Mouse (Mus musculus) neural tube, embryonic 10.5 days (tissue): Measurements from ENCODE around the gene Ndufa6.

Source experiments
- DNase-seq: peaks from one replicate; pipeline ENCODE4 v3.0.0-alpha.2; 2017; ENCODE audit warnings: low spot score; ENCODE audit errors: extremely low spot score

The Ndufa6 gene

GRCm38 (mm10) chr15:82341675-82342542, 12.2 kb downstream of the Ndufa6 start:
- no peak for DNase-seq

GRCm38 (mm10) chr15:82341036-82341501, 13.1 kb downstream of the Ndufa6 start:
- peak; percentile 61 for DNase-seq

GRCm38 (mm10) chr15:82340414-82341035, 13.6 kb downstream of the Ndufa6 start:
- DNase-seq = peak; percentile 34

DNA sequence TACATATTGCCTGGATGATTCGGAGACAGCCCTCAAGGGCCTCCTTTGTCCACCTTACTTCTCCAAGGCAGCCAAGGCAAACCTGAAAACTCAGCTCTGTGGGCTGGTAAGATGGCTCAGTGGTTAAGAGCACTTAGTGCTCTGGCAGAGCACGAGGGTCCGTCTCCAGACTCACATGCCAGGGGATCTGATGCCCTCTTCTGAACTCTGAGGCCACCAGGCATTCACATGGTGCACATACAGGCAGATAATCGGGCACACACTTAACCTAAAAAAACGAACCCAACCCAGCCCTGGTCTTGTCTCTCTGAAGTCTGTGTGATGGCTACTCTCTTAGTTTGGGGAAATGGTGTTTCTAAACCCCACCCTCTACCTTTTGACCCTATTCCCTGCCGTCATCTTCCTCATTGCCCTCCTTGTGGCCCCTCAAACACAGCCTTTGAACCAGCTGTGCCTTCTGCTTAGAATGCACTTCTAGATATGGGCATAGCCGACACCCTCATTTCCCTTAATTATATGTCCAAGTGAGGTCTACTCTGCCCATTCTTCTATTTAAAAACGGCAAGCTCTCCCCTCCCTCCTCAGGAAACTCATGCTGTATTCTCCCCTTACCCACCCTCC, 14.4 kb downstream of the Ndufa6 start:
- DNase-seq = no peak

DNA sequence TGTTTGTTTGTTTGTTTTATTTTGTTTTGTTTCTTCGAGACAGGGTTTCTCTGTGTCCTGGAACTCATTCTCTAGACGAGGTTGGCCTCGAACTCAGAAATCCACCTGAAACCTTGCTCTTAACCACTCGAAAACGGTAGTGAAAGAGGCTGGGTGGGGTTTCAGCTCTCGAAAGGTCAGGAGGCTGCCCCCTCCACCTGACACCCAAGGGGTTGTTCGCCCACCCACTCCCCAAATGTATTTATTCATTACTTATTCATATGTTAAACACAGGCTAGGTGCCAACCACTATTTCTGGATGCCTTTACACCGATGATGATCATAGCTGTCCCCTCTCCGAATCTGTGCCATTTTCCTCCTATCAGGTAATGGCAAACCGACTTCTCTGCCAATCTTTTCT, 15.0 kb downstream of the Ndufa6 start:
- no peak for DNase-seq

DNA sequence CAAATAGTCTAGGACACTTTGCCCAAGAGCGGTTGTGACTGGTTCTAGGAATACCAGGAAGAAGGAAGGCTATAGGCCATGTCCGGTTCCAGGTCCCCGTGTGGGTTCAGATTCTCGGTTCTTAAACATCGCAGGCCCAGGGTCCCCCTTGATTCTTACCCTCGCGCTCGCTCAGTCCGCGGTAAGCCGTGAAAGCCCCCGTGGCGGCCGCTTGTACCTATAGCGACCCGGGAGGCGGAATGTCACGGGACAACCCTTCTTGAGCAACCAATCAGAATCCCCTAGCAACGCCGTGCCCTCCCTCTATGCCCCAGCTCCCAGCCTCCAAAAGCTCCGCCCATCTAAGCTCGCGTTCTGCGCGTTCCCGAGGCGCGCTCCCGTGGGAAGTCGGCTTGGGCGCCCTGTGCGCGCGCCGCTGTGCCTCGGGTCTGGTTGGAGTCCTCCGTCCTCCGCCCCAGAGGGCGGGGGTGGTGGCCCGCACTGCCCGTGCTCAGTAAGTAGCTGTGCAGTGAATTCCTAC, 15.5 kb downstream of the Ndufa6 start, which contains the start of the genes Naga, Pheta2 and Smdt1:
Naga (minus strand) TSS at position 333 of the 520 bp plus-strand sequence.
Pheta2 (plus strand) TSS at position 350 of the 520 bp plus-strand sequence.
Smdt1 (plus strand) TSS at position 367 of the 520 bp plus-strand sequence.
- DNase-seq = peak; percentile 96

DNA sequence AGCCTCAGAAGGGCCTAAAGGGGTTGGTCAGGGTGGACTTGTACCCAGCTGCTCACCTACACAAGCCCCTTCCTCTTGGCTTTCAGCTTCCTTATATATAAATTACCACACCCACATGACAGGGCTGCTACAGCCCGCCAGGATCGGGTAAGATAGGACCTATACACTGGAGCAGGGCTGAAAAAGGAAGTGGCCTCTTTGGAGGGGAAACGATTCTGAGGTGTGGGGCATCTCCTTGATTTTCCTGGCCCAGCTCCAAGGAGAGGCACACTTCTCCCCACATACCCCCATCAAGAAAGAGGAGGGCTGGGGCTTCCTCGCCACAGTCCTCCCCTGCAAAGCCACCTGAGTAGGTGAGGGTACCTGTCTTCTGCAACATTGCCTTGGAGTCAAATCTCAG, 16.2 kb downstream of the Ndufa6 start:
- no peak for DNase-seq

DNA sequence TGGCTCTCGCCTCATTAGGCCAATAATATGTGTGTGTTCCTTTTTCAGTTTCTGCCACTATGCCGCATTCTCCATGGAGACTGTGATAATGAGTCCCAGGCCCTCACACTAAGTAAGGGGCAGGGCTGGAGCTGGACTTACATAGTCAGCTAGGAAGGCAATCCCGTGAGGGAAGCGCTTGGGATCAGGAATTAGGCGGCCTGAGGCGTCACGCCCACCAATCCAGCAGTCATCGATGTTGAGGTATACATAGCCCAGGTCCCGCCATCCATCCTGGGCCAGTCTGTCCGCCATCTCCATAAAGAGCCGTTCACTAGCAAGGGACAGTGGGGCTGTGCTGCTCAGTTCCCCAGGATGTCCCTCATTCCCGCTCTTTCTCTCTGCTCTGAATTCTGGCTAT, 17.5 kb downstream of the Ndufa6 start:
- no peak for DNase-seq

DNA sequence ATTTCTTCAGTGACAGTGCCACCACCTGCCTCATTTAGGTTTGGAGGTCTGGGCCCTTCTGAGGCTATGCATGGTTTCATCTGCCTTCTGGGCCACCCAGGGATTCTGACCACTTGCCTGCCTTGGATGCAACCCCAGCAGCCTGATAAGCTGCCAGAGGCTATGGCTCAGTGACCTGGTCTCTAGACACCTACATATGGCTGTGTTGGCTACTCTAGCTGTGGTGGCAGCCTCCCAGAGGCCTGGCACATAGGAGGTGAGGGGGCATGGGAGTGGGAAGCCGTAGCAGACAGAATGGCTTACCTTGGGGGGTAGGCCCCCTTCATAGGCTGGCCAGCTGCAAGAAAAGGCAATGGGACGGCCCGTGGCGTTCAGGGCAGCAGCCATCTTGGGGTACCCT, 18.9 kb downstream of the Ndufa6 start:
- no peak for DNase-seq

DNA sequence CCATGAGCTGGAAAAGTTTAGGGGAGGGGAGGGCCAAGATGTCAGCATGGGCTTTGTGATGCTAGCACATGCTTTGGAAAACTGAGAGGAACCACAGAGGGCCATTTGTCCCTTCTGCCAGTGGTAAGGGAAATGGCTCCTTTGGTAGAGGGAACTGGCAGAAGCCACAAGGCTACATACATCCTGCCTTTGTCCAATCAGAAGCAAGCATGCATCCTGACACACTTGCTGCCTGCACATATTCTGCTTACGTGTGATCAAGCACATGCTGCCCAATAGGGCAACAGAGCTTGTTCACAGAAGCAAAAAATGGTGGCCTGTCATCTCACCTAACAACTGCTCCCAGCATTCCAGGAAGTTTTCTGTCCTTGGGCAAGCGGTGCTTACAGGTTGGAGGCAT, 28.7 kb downstream of the Ndufa6 start:
- no peak for DNase-seq

GRCm38 (mm10) chr15:82322195-82322594, 31.9 kb downstream of the Ndufa6 start:
- no peak for DNase-seq

- DNase-seq = no peak
These were observed 34.5 kb downstream of the Ndufa6 start for GRCm38 (mm10) chr15:82319613-82320012.

DNA sequence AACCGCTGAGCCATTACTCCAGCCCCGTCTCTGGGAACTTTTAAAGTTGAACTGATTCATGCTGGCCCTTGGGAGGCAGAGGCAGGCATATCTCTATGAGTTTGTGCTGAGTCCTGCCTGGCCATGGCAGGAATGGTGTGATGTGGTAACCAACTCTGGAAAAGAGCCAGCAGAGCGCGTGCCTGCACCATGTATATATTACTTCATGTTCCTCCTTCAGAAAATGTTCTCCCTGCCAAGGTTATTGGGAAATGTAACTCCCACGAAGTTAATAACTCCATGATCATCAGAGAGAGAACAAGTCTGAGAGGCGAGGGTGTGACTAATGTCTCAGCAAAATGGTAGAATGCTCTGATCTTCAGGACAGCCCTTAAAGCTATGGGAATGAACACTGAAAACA, 36.3 kb downstream of the Ndufa6 start:
- no peak for DNase-seq

- no peak for DNase-seq
These were observed 45.7 kb downstream of the Ndufa6 start for GRCm38 (mm10) chr15:82308416-82308815.

DNA sequence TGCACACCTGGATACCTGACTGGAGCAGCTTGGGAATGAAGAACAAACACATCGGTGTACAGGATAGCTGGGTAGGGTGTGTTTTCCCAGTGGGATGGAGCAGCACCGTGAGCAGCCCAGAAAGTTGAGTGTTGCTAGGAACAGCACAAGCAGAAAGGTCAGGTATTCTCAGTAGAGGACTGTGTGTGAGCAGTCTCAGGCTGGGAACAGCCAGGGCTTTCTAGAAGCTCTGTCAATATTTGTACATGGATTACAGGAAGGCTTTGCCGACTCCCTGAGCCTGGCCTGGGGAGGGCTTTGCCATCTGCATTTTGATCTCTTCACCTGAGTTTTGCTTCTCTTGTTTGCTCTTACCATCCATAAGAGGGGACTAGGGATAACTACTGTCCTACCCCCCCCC, 47.0 kb downstream of the Ndufa6 start:
- DNase-seq = no peak
